Mouse (Mus musculus) liver, embryonic 14.5 days (tissue): ENCODE data around the gene St6galnac3. TPM values are rescaled to one million over a fixed set of nuclear protein-coding genes. Genes with fewer than 3 reads are reported as not detected.

Source experiments
- ATAC-seq: fragments of 200-750 bp; cut with Nextera tagmentation; 2 replicates; pipeline ENCODE4 v1.8.0; 2017; ENCODE audit warnings: moderate number of reproducible peaks, mild to moderate bottlenecking, moderate library complexity; ENCODE audit not compliant: insufficient read depth
- DNase-seq, 3 experiments: peaks; one replicate each; pipeline ENCODE4 v3.0.0-alpha.2; 2012 to 2013; ENCODE audit warnings: low read depth in 3 of 3, low spot score in 3 of 3
- H3K27ac ChIP-seq: fragments of 300-500 bp; sonication (generic); 2 replicates; pipeline ENCODE4 v1.5.1; 2014; ENCODE audit warnings: moderate library complexity, mild to moderate bottlenecking, control low read depth, inconsistent platforms
- H3K27me3 ChIP-seq: fragments of 300-500 bp; sonication (generic); 2 replicates; pipeline ENCODE4 v1.6.1; 2014; ENCODE audit warnings: mild to moderate bottlenecking, low read length, moderate library complexity; ENCODE audit not compliant: control insufficient read depth, insufficient read depth
- H3K36me3 ChIP-seq: fragments of 300-500 bp; sonication (generic); replicated peaks from 2 replicates; pipeline ENCODE4 v1.6.1; 2014; ENCODE audit warnings: low read depth; ENCODE audit not compliant: control insufficient read depth, insufficient read depth
- H3K4me1 ChIP-seq, 2 experiments: fragments of 200-500 bp in 1 of 2; fragments of 300-500 bp in 1 of 2; sonication (generic) in 1 of 2; replicated peaks; 2 replicates each; pipeline ENCODE4 v1.6.1; 2012 to 2014; ENCODE audit warnings: antibody characterized with exemption in 1 of 2, inconsistent platforms in 1 of 2, low read length in 1 of 2; ENCODE audit not compliant: control insufficient read depth in 2 of 2, insufficient read depth in 2 of 2
- H3K4me2 ChIP-seq: fragments of 300-500 bp; sonication (generic); 2 replicates; pipeline ENCODE4 v1.6.1; 2014; ENCODE audit warnings: low read depth, mild to moderate bottlenecking, control low read depth, moderate library complexity
- H3K4me3 ChIP-seq, 2 experiments: fragments of 200-500 bp in 1 of 2; fragments of 300-500 bp in 1 of 2; sonication (generic) in 1 of 2; 2 replicates each; pipeline ENCODE4 v1.5.1; 2012 to 2014; ENCODE audit warnings: low read depth in 2 of 2, low read length in 2 of 2, mild to moderate bottlenecking in 2 of 2, control low read depth in 1 of 2, inconsistent platforms in 1 of 2, moderate library complexity in 1 of 2; ENCODE audit not compliant: insufficient read depth in 1 of 2
- H3K9ac ChIP-seq: fragments of 300-500 bp; sonication (generic); replicated peaks from 2 replicates; pipeline ENCODE4 v1.6.1; 2014; ENCODE audit warnings: mild to moderate bottlenecking, control low read depth, moderate library complexity
- H3K9me3 ChIP-seq: fragments of 300-500 bp; sonication (generic); 2 replicates; pipeline ENCODE4 v1.6.1; 2016; ENCODE audit warnings: low read length, mixed read lengths; ENCODE audit not compliant: control insufficient read depth
- CTCF ChIP-seq: IDR thresholded peaks from 2 replicates; pipeline ENCODE4 v1.5.1; 2016; ENCODE audit warnings: antibody characterized with exemption, low read depth, control low read depth
- EP300 ChIP-seq: IDR thresholded peaks from 2 replicates; pipeline ENCODE4 v1.6.1; 2016; ENCODE audit warnings: antibody characterized with exemption, low read depth
- WGBS: fragments of 180-500 bp; shearing (Covaris S2); extraction: QIAGEN DNeasy Blood & Tissue Kit; methylation state at CpG from one replicate; pipeline ENCODE4 v1.1.7; 2014; ENCODE audit not compliant: insufficient replicate concordance; 5-methylcytosine and 5-hydroxymethylcytosine counted together
- polyA plus RNA-seq, 2 experiments: library from polyadenylated mRNA; depleted of rRNA in 1 of 2; stranded (reverse) in 1 of 2; unstranded in 1 of 2; fragments of >200 nt; fragmentation: Nextera tagmentation in 1 of 2; extraction: Ambion mirVana in 1 of 2; gene quantifications; 2 replicates each; pipeline versions ENCODE4 v1.2.1 to v1.2.3; 2012 to 2014

Gene St6galnac3
- polyA plus RNA-seq, 2 experiments = 2.9 to 5.7 TPM

DNA sequence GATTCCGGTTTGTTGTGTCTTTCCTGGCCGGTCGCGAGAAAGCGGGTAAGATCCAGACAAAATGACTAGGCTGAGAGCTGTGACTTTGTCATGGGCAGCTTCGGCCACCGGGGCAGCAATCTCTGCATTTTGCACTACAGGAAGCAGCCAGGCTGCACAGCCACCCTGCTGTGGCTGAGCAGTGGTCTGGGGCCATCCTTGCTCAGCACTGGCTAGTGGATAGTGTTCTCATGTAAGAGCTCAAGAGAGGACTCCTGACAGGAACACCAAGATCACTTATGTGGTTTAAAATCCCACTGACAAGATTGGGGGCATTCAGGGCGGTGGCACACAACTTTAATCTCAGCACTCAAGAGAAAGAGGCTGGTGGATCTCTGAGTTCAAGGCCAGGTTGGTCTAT is 469.1 kb downstream of the St6galnac3 start:
- DNase-seq (no peak), ATAC-seq (no peak)
- Histone ChIP-seq H3K36me3 (no peaks in the 10 kb centered on the region), H3K4me3 (no peak overlapping the region), H3K27me3 (no peaks in the 10 kb centered on the region), H3K4me2 (no peak overlapping the region), H3K4me1 (no peaks in the 10 kb centered on the region; a peak in 1 of 4 replicates), H3K9me3 (no peaks in the 10 kb centered on the region), H3K27ac (no peak overlapping the region), H3K9ac (no peak overlapping the region)
- TF ChIP-seq CTCF (no peak), EP300 (no peak)
- 77% methylated on average over 8 of the region's 8 CpGs for WGBS

DNA sequence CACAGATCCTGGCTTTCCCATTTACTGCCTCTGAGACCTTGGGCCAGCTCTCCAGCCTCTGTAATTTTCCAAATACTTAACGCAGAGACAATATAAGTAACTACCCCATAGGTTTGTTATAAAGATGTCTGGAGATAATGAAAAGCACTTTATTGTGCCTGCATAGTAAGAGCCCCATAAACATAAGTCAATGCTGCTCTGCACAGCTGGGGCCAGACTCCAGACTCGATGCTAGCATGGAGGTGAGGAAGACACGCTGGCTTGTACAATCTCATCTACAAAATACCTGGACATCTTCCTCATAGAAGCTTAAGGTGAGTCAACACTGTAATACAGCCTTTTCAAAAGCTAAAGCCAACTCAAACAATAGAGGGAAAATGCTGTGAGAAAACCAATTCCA is 473.3 kb downstream of the St6galnac3 start:
- H3K9ac ChIP-seq = no peak overlapping the region
- H3K4me1 ChIP-seq = no peaks in the 10 kb centered on the region
- DNase-seq (no peak), ATAC-seq (no peak)
- H3K27me3 ChIP-seq = no peaks in the 10 kb centered on the region
- no peak overlapping the region for H3K4me2 ChIP-seq
- 72% methylated on average over 3 of the region's 3 CpGs for WGBS
- no peaks in the 10 kb centered on the region for H3K36me3 ChIP-seq
- H3K4me3 ChIP-seq = no peak overlapping the region
- TF ChIP-seq EP300 = no peak
- H3K9me3 ChIP-seq = no peaks in the 10 kb centered on the region
- H3K27ac ChIP-seq = no peak overlapping the region

DNA sequence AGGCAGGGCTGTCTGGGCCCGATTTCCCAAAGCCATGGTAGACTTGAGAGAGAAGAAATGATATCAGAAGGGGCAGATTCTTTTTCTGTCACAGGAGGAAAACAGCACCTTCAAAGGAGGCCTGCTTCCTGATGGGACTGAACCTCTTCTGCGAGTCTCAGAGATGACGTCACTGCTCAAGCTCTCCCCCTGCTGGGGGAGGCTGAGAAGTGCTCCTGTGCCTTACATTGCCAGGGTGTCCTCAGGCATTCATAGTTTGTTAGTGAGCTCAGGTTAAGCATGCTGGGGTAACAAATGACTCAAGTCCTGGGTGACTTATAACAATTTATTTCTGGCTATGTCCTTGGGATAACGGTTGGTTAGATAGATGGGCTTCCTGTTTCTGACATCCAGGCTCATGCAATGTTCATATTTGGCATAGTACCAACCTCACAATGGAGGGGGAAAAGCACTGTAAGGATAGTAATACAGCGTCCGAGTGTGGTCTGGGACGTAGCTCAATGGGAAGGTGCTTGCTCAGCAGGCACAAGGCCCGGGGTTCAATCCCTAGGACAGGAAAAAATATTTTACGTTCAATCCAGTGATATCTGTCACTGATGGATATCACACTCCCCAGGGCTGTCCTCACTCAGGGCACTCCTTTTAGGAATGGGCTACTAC is 474.2 kb downstream of the St6galnac3 start:
- 31% methylated on average over 9 of the region's 9 CpGs for WGBS
- ATAC-seq = peak; percentile 39; the same call in 1 of the 2 replicates
- TF ChIP-seq CTCF (peak; percentile 94), EP300 (no peak)

DNA sequence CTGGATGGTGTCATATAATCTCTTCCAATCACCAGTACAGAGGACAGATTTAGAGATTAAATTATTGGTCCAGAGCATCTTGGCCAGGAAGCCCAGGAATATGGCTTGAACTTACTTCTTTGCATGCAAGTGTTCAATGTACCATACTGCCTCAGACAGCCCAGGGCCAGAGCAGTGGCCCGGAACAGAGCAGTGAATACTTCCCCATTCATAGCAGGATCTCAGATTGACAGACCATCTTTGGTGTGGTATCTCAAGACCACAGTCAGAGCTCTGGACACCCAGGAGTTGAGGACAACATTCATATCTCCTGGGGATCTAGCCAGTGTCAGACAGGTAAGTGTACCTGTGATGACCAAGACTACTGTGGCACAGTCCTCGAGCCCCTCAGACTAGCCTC is 476.1 kb downstream of the St6galnac3 start:
- TF ChIP-seq CTCF = no peak
- no peak for TF ChIP-seq EP300
- ATAC-seq = no peak
- WGBS = 54% methylated on average over 2 of the region's 2 CpGs

More for the DNA sequence above, 474.2 kb downstream of the St6galnac3 start:
- Histone ChIP-seq H3K9me3 (no peaks in the 10 kb centered on the region), H3K4me3 (no peak overlapping the region), H3K9ac (no peak overlapping the region), H3K4me1 (no peaks in the 10 kb centered on the region), H3K4me2 (no peak overlapping the region), H3K27me3 (no peaks in the 10 kb centered on the region), H3K27ac (no peak overlapping the region), H3K36me3 (no peaks in the 10 kb centered on the region)
- DNase-seq = peak; percentile 36 to 54 (median 44)

DNA sequence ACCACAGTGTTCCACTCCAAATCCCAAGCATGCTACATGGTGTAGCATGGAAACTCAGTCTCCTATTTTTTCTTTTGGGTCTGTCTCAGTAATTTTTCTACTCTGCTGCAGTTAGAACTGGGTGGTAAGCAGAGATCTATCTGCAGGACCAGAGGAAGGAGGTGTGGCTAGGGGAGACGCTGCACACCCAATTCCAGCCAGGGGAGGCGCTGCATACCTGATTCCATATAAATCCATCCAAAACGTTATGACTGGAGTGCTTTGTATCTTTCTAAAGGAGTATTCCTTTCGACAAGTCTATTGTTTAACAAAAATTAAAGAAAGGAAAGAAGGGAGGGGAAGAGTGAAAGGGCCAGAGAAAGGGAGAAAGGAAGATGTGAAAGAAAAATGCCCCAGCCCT is 476.9 kb downstream of the St6galnac3 start:
- no peak overlapping the region for H3K9ac ChIP-seq
- TF ChIP-seq CTCF (0 out of 2 replicates have a peak, but pooled peaks have one; percentile 41), EP300 (no peak)
- no peak overlapping the region for H3K4me3 ChIP-seq
- no peaks in the 10 kb centered on the region for H3K4me1 ChIP-seq
- H3K4me2 ChIP-seq = no peak overlapping the region
- 33% methylated on average over 4 of the region's 4 CpGs for WGBS
- DNase-seq = no peak
- no peak overlapping the region for H3K27ac ChIP-seq
- H3K27me3 ChIP-seq = no peaks in the 10 kb centered on the region
- no peaks in the 10 kb centered on the region for H3K9me3 ChIP-seq
- H3K36me3 ChIP-seq = no peaks in the 10 kb centered on the region
- no peak for ATAC-seq

More for the DNA sequence above, 476.1 kb downstream of the St6galnac3 start:
- Histone ChIP-seq H3K27me3 (no peaks in the 10 kb centered on the region), H3K9me3 (no peaks in the 10 kb centered on the region), H3K36me3 (no peaks in the 10 kb centered on the region), H3K4me1 (no peaks in the 10 kb centered on the region), H3K4me3 (no peak overlapping the region), H3K4me2 (no peak overlapping the region), H3K9ac (no peak overlapping the region), H3K27ac (no peak overlapping the region)
- no peak for DNase-seq
